Mouse (Mus musculus): ENCODE results near the gene Plcb4. TPM values are rescaled to one million over a fixed set of nuclear protein-coding genes. Genes with fewer than 3 reads are reported as not detected.

The Plcb4 gene
- polyA plus RNA-seq, 1 experiment: 42.0 TPM

GRCm38 (mm10) chr2:135646654-135647053 lies 12.2 kb upstream of the Plcb4 start:
- TF ChIP-seq CTCF (IDR thresholded peaks at IDR 0.05; ENCODE audit: extremely low read depth, insufficient read depth, low read length) (no peak), POLR2A (IDR thresholded peaks at IDR 0.05; ENCODE audit: extremely low read depth, insufficient read depth, low read length) (no peak)
- Histone ChIP-seq H3K27ac (ENCODE audit: insufficient read depth, low read length) (no peak overlapping the region), H3K4me3 (ENCODE audit: insufficient read depth, low read length) (no peak overlapping the region), H3K4me1 (ENCODE audit: control insufficient read depth, insufficient read depth, low read length) (no peaks in the 10 kb centered on the region)

- Histone ChIP-seq H3K27ac (ENCODE audit: insufficient read depth, low read length) (no peak overlapping the region), H3K4me3 (ENCODE audit: insufficient read depth, low read length) (no peak overlapping the region), H3K4me1 (ENCODE audit: control insufficient read depth, insufficient read depth, low read length) (no peaks in the 10 kb centered on the region)
- no peak for TF ChIP-seq POLR2A (IDR thresholded peaks at IDR 0.05; ENCODE audit: extremely low read depth, insufficient read depth, low read length)
- no peak for TF ChIP-seq CTCF (IDR thresholded peaks at IDR 0.05; ENCODE audit: extremely low read depth, insufficient read depth, low read length)
Measured at GRCm38 (mm10) chr2:135647985-135648384, 10.8 kb upstream of the Plcb4 start.

- H3K4me3 ChIP-seq (ENCODE audit: insufficient read depth, low read length): no peak overlapping the region
- no peak for TF ChIP-seq CTCF (IDR thresholded peaks at IDR 0.05; ENCODE audit: extremely low read depth, insufficient read depth, low read length)
- TF ChIP-seq POLR2A (IDR thresholded peaks at IDR 0.05; ENCODE audit: extremely low read depth, insufficient read depth, low read length): no peak
- no peaks in the 10 kb centered on the region for H3K4me1 ChIP-seq (ENCODE audit: control insufficient read depth, insufficient read depth, low read length)
- H3K27ac ChIP-seq (ENCODE audit: insufficient read depth, low read length): no peak overlapping the region
Measured at GRCm38 (mm10) chr2:135650885-135651284, 7.9 kb upstream of the Plcb4 start.

GRCm38 (mm10) chr2:135652040-135652439 lies 6.8 kb upstream of the Plcb4 start:
- Histone ChIP-seq H3K4me3 (ENCODE audit: insufficient read depth, low read length) (no peak overlapping the region), H3K27ac (ENCODE audit: insufficient read depth, low read length) (no peak overlapping the region), H3K4me1 (ENCODE audit: control insufficient read depth, insufficient read depth, low read length) (no peaks in the 10 kb centered on the region)
- TF ChIP-seq POLR2A (IDR thresholded peaks at IDR 0.05; ENCODE audit: extremely low read depth, insufficient read depth, low read length) (no peak), CTCF (IDR thresholded peaks at IDR 0.05; ENCODE audit: extremely low read depth, insufficient read depth, low read length) (no peak)

GRCm38 (mm10) chr2:135652451-135652850 lies 6.4 kb upstream of the Plcb4 start:
- Histone ChIP-seq H3K4me3 (ENCODE audit: insufficient read depth, low read length) (no peak overlapping the region), H3K4me1 (ENCODE audit: control insufficient read depth, insufficient read depth, low read length) (no peaks in the 10 kb centered on the region), H3K27ac (ENCODE audit: insufficient read depth, low read length) (no peak overlapping the region)
- no peak for TF ChIP-seq POLR2A (IDR thresholded peaks at IDR 0.05; ENCODE audit: extremely low read depth, insufficient read depth, low read length)
- TF ChIP-seq CTCF (IDR thresholded peaks at IDR 0.05; ENCODE audit: extremely low read depth, insufficient read depth, low read length): no peak

GRCm38 (mm10) chr2:135655948-135656347 lies 2.9 kb upstream of the Plcb4 start:
- no peak overlapping the region for H3K27ac ChIP-seq (ENCODE audit: insufficient read depth, low read length)
- H3K4me3 ChIP-seq (ENCODE audit: insufficient read depth, low read length): no peak overlapping the region
- H3K4me1 ChIP-seq (ENCODE audit: control insufficient read depth, insufficient read depth, low read length): no peaks in the 10 kb centered on the region
- TF ChIP-seq CTCF (IDR thresholded peaks at IDR 0.05; ENCODE audit: extremely low read depth, insufficient read depth, low read length): no peak
- no peak for TF ChIP-seq POLR2A (IDR thresholded peaks at IDR 0.05; ENCODE audit: extremely low read depth, insufficient read depth, low read length)

GRCm38 (mm10) chr2:135656586-135656985 lies 2.2 kb upstream of the Plcb4 start:
- Histone ChIP-seq H3K27ac (ENCODE audit: insufficient read depth, low read length) (no peak overlapping the region), H3K4me1 (ENCODE audit: control insufficient read depth, insufficient read depth, low read length) (no peaks in the 10 kb centered on the region), H3K4me3 (ENCODE audit: insufficient read depth, low read length) (no peak overlapping the region)
- TF ChIP-seq POLR2A (IDR thresholded peaks at IDR 0.05; ENCODE audit: extremely low read depth, insufficient read depth, low read length) (no peak), CTCF (IDR thresholded peaks at IDR 0.05; ENCODE audit: extremely low read depth, insufficient read depth, low read length) (no peak)

GRCm38 (mm10) chr2:135659391-135660180 lies 775 bp downstream of the Plcb4 start:
- H3K4me3 ChIP-seq (ENCODE audit: insufficient read depth, low read length): peak overlapping the region; percentile 43
- TF ChIP-seq POLR2A (IDR thresholded peaks at IDR 0.05; ENCODE audit: extremely low read depth, insufficient read depth, low read length) (no peak), CTCF (IDR thresholded peaks at IDR 0.05; ENCODE audit: extremely low read depth, insufficient read depth, low read length) (no peak)
- H3K27ac ChIP-seq (ENCODE audit: insufficient read depth, low read length): peak overlapping the region; percentile 39; the same call in 1 of the 2 replicates
- H3K4me1 ChIP-seq (ENCODE audit: control insufficient read depth, insufficient read depth, low read length): no peaks in the 10 kb centered on the region

GRCm38 (mm10) chr2:135660816-135661215 lies 2.0 kb downstream of the Plcb4 start:
- no peak overlapping the region for H3K4me3 ChIP-seq (ENCODE audit: insufficient read depth, low read length)
- no peak for TF ChIP-seq POLR2A (IDR thresholded peaks at IDR 0.05; ENCODE audit: extremely low read depth, insufficient read depth, low read length)
- no peak for TF ChIP-seq CTCF (IDR thresholded peaks at IDR 0.05; ENCODE audit: extremely low read depth, insufficient read depth, low read length)
- H3K27ac ChIP-seq (ENCODE audit: insufficient read depth, low read length): no peak overlapping the region
- H3K4me1 ChIP-seq (ENCODE audit: control insufficient read depth, insufficient read depth, low read length): no peaks in the 10 kb centered on the region

GRCm38 (mm10) chr2:135663785-135664184 lies 5.0 kb downstream of the Plcb4 start:
- Histone ChIP-seq H3K27ac (ENCODE audit: insufficient read depth, low read length) (no peak overlapping the region), H3K4me3 (ENCODE audit: insufficient read depth, low read length) (no peak overlapping the region), H3K4me1 (ENCODE audit: control insufficient read depth, insufficient read depth, low read length) (no peaks in the 10 kb centered on the region)
- TF ChIP-seq POLR2A (IDR thresholded peaks at IDR 0.05; ENCODE audit: extremely low read depth, insufficient read depth, low read length) (no peak), CTCF (IDR thresholded peaks at IDR 0.05; ENCODE audit: extremely low read depth, insufficient read depth, low read length) (no peak)
